Mouse (Mus musculus): ENCODE measurements at regions not wholly inside any gene's neighbourhood (a gene's known extent, or its start where the extent isn't known, plus 50 kb on each side); places are given as distances from the start of the nearest gene placed in this dataset.

- TF ChIP-seq CTCF (IDR thresholded peaks at IDR 0.05; ENCODE audit: low read depth) (no peak), EP300 (optimal IDR thresholded peaks at IDR 0.05) (no peak)
These were observed 206.3 kb downstream of the Hhipl2 start for GRCm38 (mm10) chr1:183624266-183624665.
